Mouse (Mus musculus) ovary, postnatal 36 days (tissue): ENCODE data around the gene Klk6.

ENCODE experiments used
- DNase-seq: peaks from one replicate; pipeline ENCODE4 v3.0.0; 2022; ENCODE audit warnings: low spot score, mixed read lengths

Gene Klk6

GRCm38 (mm10) chr7:43821581-43821980, 2.7 kb upstream of the Klk6 start:
- no peak for DNase-seq

GRCm38 (mm10) chr7:43826056-43826455, 1.8 kb downstream of the Klk6 start:
- DNase-seq = no peak

GRCm38 (mm10) chr7:43827706-43828105, 3.4 kb downstream of the Klk6 start:
- DNase-seq = no peak

- no peak for DNase-seq
These were observed 4.7 kb downstream of the Klk6 start for GRCm38 (mm10) chr7:43829006-43829405.

- DNase-seq = no peak
These were observed 17.4 kb downstream of the Klk6 start, which contains the start of gene Klk5 for GRCm38 (mm10) chr7:43841701-43842100. Gene Klk5, plus strand, starts transcription at chr7:43841971.

- DNase-seq = no peak
These were observed 19.5 kb downstream of the Klk6 start for GRCm38 (mm10) chr7:43843801-43844200.

GRCm38 (mm10) chr7:43851616-43852015, 27.3 kb downstream of the Klk6 start:
- DNase-seq = no peak

GRCm38 (mm10) chr7:43854642-43855380, 30.5 kb downstream of the Klk6 start:
- DNase-seq = no peak

GRCm38 (mm10) chr7:43855709-43856108, 31.4 kb downstream of the Klk6 start:
- DNase-seq = no peak

GRCm38 (mm10) chr7:43856307-43856706, 32.0 kb downstream of the Klk6 start:
- DNase-seq = no peak

GRCm38 (mm10) chr7:43857501-43857900, 33.2 kb downstream of the Klk6 start:
- no peak for DNase-seq

- no peak for DNase-seq
These were observed 36.1 kb downstream of the Klk6 start for GRCm38 (mm10) chr7:43860411-43860810.

- peak; percentile 51 for DNase-seq
These were observed 48.9 kb downstream of the Klk6 start for GRCm38 (mm10) chr7:43873237-43873636.

GRCm38 (mm10) chr7:43873674-43874073, 49.4 kb downstream of the Klk6 start:
- DNase-seq = no peak

GRCm38 (mm10) chr7:43874868-43875375, 50.6 kb downstream of the Klk6 start:
- no peak for DNase-seq

- DNase-seq = no peak
These were observed 52.1 kb downstream of the Klk6 start for GRCm38 (mm10) chr7:43876444-43876843.

GRCm38 (mm10) chr7:43878281-43878680, 54.0 kb downstream of the Klk6 start:
- DNase-seq = no peak

- DNase-seq = no peak
These were observed 56.6 kb downstream of the Klk6 start, which contains the start of gene Klk4 for GRCm38 (mm10) chr7:43880912-43881311. Gene Klk4, plus strand, starts transcription at chr7:43881160.
